Mouse (Mus musculus): ENCODE results near the gene Dbndd1.

DNA sequence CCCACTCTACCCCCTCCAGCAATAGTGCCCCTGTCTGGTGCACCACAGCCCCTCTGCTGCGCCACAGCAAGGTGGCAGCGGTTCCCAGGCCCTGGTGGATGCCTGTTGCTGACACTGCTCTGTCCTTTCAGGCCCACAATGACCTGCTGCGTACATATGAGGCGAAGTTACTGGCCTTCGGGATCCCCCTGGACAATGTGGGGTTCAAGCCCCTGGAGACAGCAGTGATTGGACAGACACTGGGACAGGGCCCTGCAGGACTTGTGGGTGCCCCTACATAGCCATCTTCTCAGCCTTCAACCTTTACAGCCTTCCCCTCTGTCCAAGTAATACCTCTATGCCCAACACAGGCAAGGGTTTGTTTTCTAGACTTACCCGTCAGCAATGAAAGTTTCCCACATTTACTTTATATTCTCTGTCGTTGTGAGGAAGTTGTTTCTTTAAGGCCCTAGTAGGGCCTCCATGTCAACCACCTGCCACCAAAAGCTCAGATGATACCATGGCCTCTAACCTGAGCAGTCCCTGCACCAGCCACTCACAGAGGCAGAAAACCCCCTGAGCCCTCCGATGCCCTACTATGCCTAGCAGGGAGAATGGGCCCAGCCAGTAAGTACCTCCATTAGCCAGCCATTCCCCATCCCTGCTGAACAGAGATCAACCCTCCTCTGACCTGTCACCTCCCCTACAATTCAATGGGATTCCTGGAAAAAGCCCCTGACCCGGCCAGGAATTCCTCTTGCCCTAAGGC lies 21.2 kb upstream of the Dbndd1 start:
- TF ChIP-seq CTCF (IDR thresholded peaks at IDR 0.05; ENCODE audit: low read depth, low read length), result no peak
- TF ChIP-seq TAL1 (conservative IDR thresholded peaks at IDR 0.05; ENCODE audit: low read depth, low read length), result no peak

Measured in G1E (cell line).